Mouse (Mus musculus): ENCODE measurements around the gene Ctdsp2.

- TF ChIP-seq CTCF (IDR thresholded peaks at IDR 0.05; ENCODE audit: low read depth) = no peak
- no peak for TF ChIP-seq EP300 (IDR thresholded peaks at IDR 0.05; ENCODE audit: low read depth)
These were observed 64.1 kb downstream of the Ctdsp2 start for GRCm38 (mm10) chr10:127042468-127043115.
